Mouse (Mus musculus) embryonic facial prominence, embryonic 12.5 days (tissue): ENCODE results near the gene Slc30a1. TPM values are rescaled to one million over a fixed set of nuclear protein-coding genes. Genes with fewer than 3 reads are reported as not detected.

ENCODE experiments used
- ATAC-seq: fragments of 200-750 bp; cut with Nextera tagmentation; 2 replicates; pipeline ENCODE4 v1.8.0; 2017; ENCODE audit not compliant: insufficient number of reproducible peaks, insufficient read depth, low FRiP score, low TSS enrichment
- H3K27ac ChIP-seq: fragments of 300-500 bp; sonication (generic); 2 replicates; pipeline ENCODE4 v1.5.1; 2016; ENCODE audit warnings: mild to moderate bottlenecking
- H3K27me3 ChIP-seq: fragments of 300-500 bp; sonication (generic); 2 replicates; pipeline ENCODE4 v1.6.1; 2016; ENCODE audit warnings: mild to moderate bottlenecking, moderate library complexity
- H3K36me3 ChIP-seq: fragments of 300-500 bp; sonication (generic); 2 replicates; pipeline ENCODE4 v1.6.1; 2016; ENCODE audit warnings: mild to moderate bottlenecking
- H3K4me1 ChIP-seq: fragments of 300-500 bp; sonication (generic); 2 replicates; pipeline ENCODE4 v1.6.1; 2016
- H3K4me2 ChIP-seq: fragments of 300-500 bp; sonication (generic); replicated peaks from 2 replicates; pipeline ENCODE4 v1.6.1; 2016; ENCODE audit warnings: mild to moderate bottlenecking, moderate library complexity
- H3K4me3 ChIP-seq: fragments of 300-500 bp; sonication (generic); 2 replicates; pipeline ENCODE4 v1.5.1; 2016; ENCODE audit warnings: mild to moderate bottlenecking
- H3K9ac ChIP-seq: fragments of 300-500 bp; sonication (generic); 2 replicates; pipeline ENCODE4 v1.6.1; 2016; ENCODE audit warnings: mild to moderate bottlenecking, moderate library complexity
- H3K9me3 ChIP-seq: fragments of 300-500 bp; sonication (generic); 2 replicates; pipeline ENCODE4 v1.6.1; 2016; ENCODE audit warnings: mild to moderate bottlenecking, moderate library complexity
- WGBS: fragments of 180-500 bp; shearing (Covaris S2); methylation state at CpG from one replicate; pipeline ENCODE4 v1.1.7; 2016; 5-methylcytosine and 5-hydroxymethylcytosine counted together
- polyA plus RNA-seq: library from polyadenylated mRNA; unstranded; fragments of >200 nt; fragmentation: Nextera tagmentation; extraction: Ambion mirVana; gene quantifications from 2 replicates; pipeline ENCODE4 v1.2.1, GENCODE M21; 2016

The Slc30a1 gene
- polyA plus RNA-seq, 1 experiment from 2014 or later = 3.3 TPM

DNA sequence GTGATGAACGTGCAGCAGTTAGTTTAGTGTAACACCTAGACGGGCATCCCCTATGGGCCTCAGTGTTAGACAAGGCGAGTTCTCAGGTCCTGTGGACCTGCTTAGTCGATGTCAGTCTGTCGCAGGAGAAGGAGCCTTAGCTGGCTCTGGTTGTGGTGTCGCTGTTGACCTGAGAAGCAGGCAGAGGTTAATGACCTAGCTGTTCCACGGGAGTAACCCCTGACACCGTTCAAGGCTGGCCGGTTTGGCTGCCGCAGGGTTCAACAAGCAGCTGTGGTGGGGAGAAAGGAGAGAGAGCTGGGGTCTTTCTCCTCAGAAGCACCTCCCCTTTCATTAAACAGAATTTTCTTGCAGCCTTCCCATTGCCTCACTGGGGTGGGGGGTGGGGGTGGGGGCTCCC is 28.9 kb upstream of the Slc30a1 start:
- H3K27ac ChIP-seq = no peak overlapping the region
- H3K36me3 ChIP-seq = no peaks in the 10 kb centered on the region
- H3K4me1 ChIP-seq = peaks cover 5% of the 10 kb centered on the region; the same call in 1 of the 2 replicates
- no peak overlapping the region for H3K4me2 ChIP-seq
- WGBS = 50% methylated on average over 10 of the region's 10 CpGs
- H3K4me3 ChIP-seq = no peak overlapping the region
- H3K27me3 ChIP-seq = no peaks in the 10 kb centered on the region; the same call in 1 of the 2 replicates
- H3K9ac ChIP-seq = no peak overlapping the region
- ATAC-seq = no peak
- no peaks in the 10 kb centered on the region for H3K9me3 ChIP-seq

- no peak overlapping the region for H3K9ac ChIP-seq
- peaks cover 5% of the 10 kb centered on the region; the same call in 1 of the 2 replicates for H3K4me1 ChIP-seq
- no peak for ATAC-seq
- no peaks in the 10 kb centered on the region for H3K9me3 ChIP-seq
- H3K4me2 ChIP-seq = no peak overlapping the region
- no peaks in the 10 kb centered on the region for H3K36me3 ChIP-seq
- H3K27me3 ChIP-seq = no peaks in the 10 kb centered on the region; the same call in 1 of the 2 replicates
- H3K4me3 ChIP-seq = no peak overlapping the region
- 70% methylated on average over 4 of the region's 4 CpGs for WGBS
- no peak overlapping the region for H3K27ac ChIP-seq
These were observed 28.0 kb upstream of the Slc30a1 start for GRCm38 (mm10) chr1:191878518-191878921.

- Histone ChIP-seq H3K4me2 (no peak overlapping the region), H3K27ac (no peak overlapping the region), H3K4me1 (peaks cover 5% of the 10 kb centered on the region; the same call in 1 of the 2 replicates), H3K9ac (no peak overlapping the region), H3K36me3 (no peaks in the 10 kb centered on the region), H3K27me3 (no peaks in the 10 kb centered on the region; the same call in 1 of the 2 replicates), H3K4me3 (no peak overlapping the region), H3K9me3 (no peaks in the 10 kb centered on the region)
- WGBS = 96% methylated on average over 3 of the region's 3 CpGs
- no peak for ATAC-seq
These were observed 26.3 kb upstream of the Slc30a1 start for GRCm38 (mm10) chr1:191880247-191880646.

GRCm38 (mm10) chr1:191880921-191881609 is 25.5 kb upstream of the Slc30a1 start:
- Histone ChIP-seq H3K9ac (no peak overlapping the region), H3K4me3 (no peak overlapping the region), H3K4me2 (no peak overlapping the region), H3K27ac (no peak overlapping the region), H3K36me3 (no peaks in the 10 kb centered on the region), H3K9me3 (no peaks in the 10 kb centered on the region), H3K27me3 (no peaks in the 10 kb centered on the region; the same call in 1 of the 2 replicates), H3K4me1 (peaks cover 5% of the 10 kb centered on the region; the same call in 1 of the 2 replicates)
- 57% methylated on average over 8 of the region's 8 CpGs for WGBS
- no peak for ATAC-seq

DNA sequence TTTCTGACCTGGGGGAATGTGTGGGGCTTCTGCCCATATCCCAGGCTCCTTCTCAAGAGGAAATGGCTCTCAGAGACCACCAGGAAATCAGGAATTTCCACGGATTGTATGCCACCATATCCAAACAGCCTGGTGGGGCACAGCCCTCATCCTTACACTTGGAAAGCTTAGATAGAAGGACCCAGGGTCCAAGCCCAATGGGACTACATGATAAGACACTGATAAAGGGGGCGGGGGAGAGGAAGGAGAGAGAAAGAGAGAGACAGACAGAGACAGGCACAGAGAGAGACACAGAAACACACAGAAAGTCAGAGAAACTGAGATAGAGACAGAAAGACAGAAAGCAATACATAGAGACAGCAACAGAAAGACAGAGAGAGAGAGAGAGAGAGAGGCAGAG is 24.9 kb upstream of the Slc30a1 start:
- Histone ChIP-seq H3K9me3 (no peaks in the 10 kb centered on the region), H3K36me3 (no peaks in the 10 kb centered on the region), H3K4me1 (peaks cover 5% of the 10 kb centered on the region; the same call in 1 of the 2 replicates), H3K27ac (no peak overlapping the region), H3K4me3 (no peak overlapping the region), H3K9ac (no peak overlapping the region), H3K27me3 (no peaks in the 10 kb centered on the region), H3K4me2 (no peak overlapping the region)
- WGBS = 63% methylated on average over 2 of the region's 2 CpGs
- ATAC-seq = no peak

GRCm38 (mm10) chr1:191882474-191883206 is 23.9 kb upstream of the Slc30a1 start:
- Histone ChIP-seq H3K4me3 (no peak overlapping the region), H3K9ac (no peak overlapping the region), H3K27me3 (no peaks in the 10 kb centered on the region), H3K9me3 (no peaks in the 10 kb centered on the region), H3K27ac (no peak overlapping the region), H3K4me2 (no peak overlapping the region), H3K4me1 (peaks cover 5% of the 10 kb centered on the region; the same call in 1 of the 2 replicates), H3K36me3 (no peaks in the 10 kb centered on the region)
- 89% methylated on average over 10 of the region's 10 CpGs for WGBS
- ATAC-seq = no peak

DNA sequence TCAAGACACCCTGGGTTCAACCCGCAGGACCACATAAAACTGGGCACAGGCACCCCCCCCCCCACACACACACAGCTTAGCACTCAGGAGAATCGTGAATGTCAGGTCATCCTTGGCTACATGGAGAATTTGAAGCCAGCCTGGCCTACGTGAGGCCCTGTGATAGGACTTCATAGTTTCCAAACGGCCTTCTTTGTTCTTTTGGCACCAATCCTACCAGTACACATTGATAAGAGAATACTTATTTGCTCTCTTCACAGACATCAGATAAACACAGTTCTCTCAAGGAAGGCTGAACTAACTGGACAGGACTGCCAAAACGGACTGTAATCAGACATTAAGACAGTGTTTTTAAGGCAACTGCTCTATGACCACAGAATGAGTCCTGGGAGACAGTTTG is 22.9 kb upstream of the Slc30a1 start:
- ATAC-seq = no peak
- Histone ChIP-seq H3K27ac (no peak overlapping the region), H3K9me3 (no peaks in the 10 kb centered on the region), H3K9ac (no peak overlapping the region), H3K36me3 (no peaks in the 10 kb centered on the region), H3K4me3 (no peak overlapping the region), H3K4me2 (no peak overlapping the region), H3K27me3 (no peaks in the 10 kb centered on the region), H3K4me1 (no peaks in the 10 kb centered on the region)
- 73% methylated on average over 5 of the region's 5 CpGs for WGBS

DNA sequence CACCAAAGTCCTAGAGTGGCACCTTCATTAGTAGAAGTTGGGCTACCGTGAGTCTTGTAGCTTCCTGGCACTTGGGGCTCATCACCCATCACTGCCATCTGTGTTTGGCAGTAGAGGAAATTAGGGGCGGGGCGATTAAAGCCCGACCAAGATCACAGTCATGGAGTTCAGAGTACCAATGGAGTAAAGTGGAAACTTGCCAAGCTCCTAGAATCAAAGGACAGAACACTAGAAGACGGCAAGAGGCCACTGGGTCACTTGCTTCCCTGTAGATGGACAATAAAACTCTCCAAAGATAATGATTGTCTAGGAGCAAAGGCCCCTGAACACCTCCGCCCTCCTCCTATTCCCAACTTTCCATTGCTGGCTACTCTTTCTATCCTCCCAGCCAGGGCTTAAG is 14.7 kb upstream of the Slc30a1 start:
- Histone ChIP-seq H3K9me3 (no peaks in the 10 kb centered on the region), H3K4me3 (no peak overlapping the region), H3K27me3 (no peaks in the 10 kb centered on the region), H3K9ac (no peak overlapping the region), H3K4me1 (no peaks in the 10 kb centered on the region), H3K36me3 (no peaks in the 10 kb centered on the region), H3K27ac (no peak overlapping the region), H3K4me2 (no peak overlapping the region)
- no peak for ATAC-seq
- WGBS = 86% methylated on average over 6 of the region's 6 CpGs

DNA sequence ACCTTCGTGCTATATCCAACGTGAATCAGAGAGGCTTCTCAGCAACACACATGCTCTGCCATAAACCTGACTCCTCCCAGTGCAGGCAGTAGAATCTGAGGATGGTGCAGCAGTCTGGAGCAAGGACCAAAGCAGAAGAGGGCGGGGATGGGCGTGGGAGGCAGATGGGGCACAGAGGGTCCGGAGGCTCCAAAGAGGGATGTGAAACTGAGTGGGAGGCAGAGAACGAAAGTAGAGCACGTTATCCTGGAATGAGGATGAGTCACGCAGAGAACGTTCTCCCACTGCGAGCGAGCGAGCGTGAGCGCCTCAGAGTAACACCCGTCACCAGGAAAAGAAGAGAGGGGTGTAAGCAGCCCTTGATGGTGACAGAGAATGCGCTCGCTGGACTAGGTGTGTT is 12.2 kb upstream of the Slc30a1 start:
- Histone ChIP-seq H3K4me2 (no peak overlapping the region), H3K9me3 (no peaks in the 10 kb centered on the region), H3K27me3 (no peaks in the 10 kb centered on the region), H3K9ac (no peak overlapping the region), H3K4me3 (no peak overlapping the region), H3K4me1 (no peaks in the 10 kb centered on the region), H3K27ac (no peak overlapping the region), H3K36me3 (no peaks in the 10 kb centered on the region)
- no peak for ATAC-seq
- WGBS = 84% methylated on average over 17 of the region's 17 CpGs

DNA sequence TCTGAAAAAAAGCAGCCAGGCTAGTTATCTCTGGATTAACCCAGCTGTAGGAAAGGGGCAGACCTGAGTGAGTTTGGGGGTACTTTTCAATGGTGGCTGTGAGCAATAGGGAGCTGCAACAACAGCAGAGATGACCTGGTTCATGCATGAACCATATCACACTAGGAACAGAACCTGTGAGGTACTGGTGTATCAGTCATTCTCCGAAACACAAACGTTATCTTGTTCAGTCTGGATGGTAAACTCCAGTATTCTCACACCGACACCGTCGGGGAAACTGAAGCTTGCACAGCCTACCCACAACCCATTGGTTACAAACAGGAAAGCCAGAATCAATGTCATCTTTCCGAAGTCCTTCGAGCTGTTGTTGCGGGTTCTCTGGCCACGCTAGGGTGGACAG is 11.7 kb upstream of the Slc30a1 start:
- H3K9me3 ChIP-seq = no peaks in the 10 kb centered on the region
- no peak overlapping the region for H3K4me2 ChIP-seq
- no peak overlapping the region for H3K27ac ChIP-seq
- H3K4me3 ChIP-seq = no peak overlapping the region
- no peaks in the 10 kb centered on the region for H3K4me1 ChIP-seq
- 94% methylated on average over 9 of the region's 9 CpGs for WGBS
- ATAC-seq = no peak
- H3K27me3 ChIP-seq = no peaks in the 10 kb centered on the region
- H3K36me3 ChIP-seq = no peaks in the 10 kb centered on the region
- no peak overlapping the region for H3K9ac ChIP-seq

GRCm38 (mm10) chr1:191896806-191897552 is 9.6 kb upstream of the Slc30a1 start:
- Histone ChIP-seq H3K4me1 (no peaks in the 10 kb centered on the region), H3K9me3 (no peaks in the 10 kb centered on the region), H3K4me2 (no peak overlapping the region), H3K27me3 (no peaks in the 10 kb centered on the region), H3K4me3 (no peak overlapping the region), H3K9ac (no peak overlapping the region), H3K27ac (no peak overlapping the region), H3K36me3 (no peaks in the 10 kb centered on the region)
- WGBS = 72% methylated on average over 12 of the region's 12 CpGs
- no peak for ATAC-seq
